Mouse (Mus musculus): ENCODE data around the gene Ermap. TPM values are rescaled to one million over a fixed set of nuclear protein-coding genes. Genes with fewer than 3 reads are reported as not detected.
A peak's percentile ranks its signal among the peaks of the same experiment; 100 is the strongest.

Ermap gene
- polyA plus RNA-seq, 1 experiment from 2014 or later, result 1.4 TPM

- Histone ChIP-seq H3K36me3 (ENCODE audit: insufficient read depth, low read length) (no peaks in the 10 kb centered on the region), H3K9me3 (ENCODE audit: low read length) (no peaks in the 10 kb centered on the region), H3K4me2 (replicated peaks; ENCODE audit: low read depth, low read length) (no peak overlapping the region), H3K4me1 (ENCODE audit: insufficient read depth, low read length) (no peaks in the 10 kb centered on the region), H3K27ac (ENCODE audit: low read length) (no peak overlapping the region), H3K9ac (replicated peaks; ENCODE audit: low read length) (no peak overlapping the region), H3K27me3 (ENCODE audit: insufficient read depth, low read length) (no peaks in the 10 kb centered on the region), H3K4me3 (ENCODE audit: low read length) (no peak overlapping the region)
- no peak for ATAC-seq (ENCODE audit: low FRiP score, low TSS enrichment)
- WGBS, result 86% methylated on average over 7 of the region's 7 CpGs
These were observed 43.0 kb downstream of the Ermap start for GRCm38 (mm10) chr4:119146816-119147215.

GRCm38 (mm10) chr4:119142230-119142871, 47.5 kb downstream of the Ermap start:
- no peak overlapping the region for H3K9ac ChIP-seq (replicated peaks; ENCODE audit: low read length)
- H3K4me3 ChIP-seq (ENCODE audit: low read length), result peak overlapping the region; percentile 18
- no peaks in the 10 kb centered on the region for H3K27me3 ChIP-seq (ENCODE audit: insufficient read depth, low read length)
- peak; percentile 58; the same call in 1 of the 2 replicates for ATAC-seq (ENCODE audit: low FRiP score, low TSS enrichment)
- no peak overlapping the region for H3K27ac ChIP-seq (ENCODE audit: low read length)
- H3K4me2 ChIP-seq (replicated peaks; ENCODE audit: low read depth, low read length), result peak overlapping the region; percentile 43
- 20% methylated on average over 24 of the region's 24 CpGs for WGBS
- peaks cover 2% of the 10 kb centered on the region; the same call in 1 of the 2 replicates for H3K36me3 ChIP-seq (ENCODE audit: insufficient read depth, low read length)
- peaks cover 9% of the 10 kb centered on the region; the same call in 1 of the 2 replicates for H3K4me1 ChIP-seq (ENCODE audit: insufficient read depth, low read length)
- H3K9me3 ChIP-seq (ENCODE audit: low read length), result no peaks in the 10 kb centered on the region

- H3K4me3 ChIP-seq (ENCODE audit: low read length), result no peak overlapping the region
- no peak overlapping the region for H3K27ac ChIP-seq (ENCODE audit: low read length)
- H3K27me3 ChIP-seq (ENCODE audit: insufficient read depth, low read length), result no peaks in the 10 kb centered on the region
- peaks cover 14% of the 10 kb centered on the region for H3K36me3 ChIP-seq (ENCODE audit: insufficient read depth, low read length)
- WGBS, result 62% methylated on average over 10 of the region's 10 CpGs
- no peak overlapping the region for H3K4me2 ChIP-seq (replicated peaks; ENCODE audit: low read depth, low read length)
- H3K9ac ChIP-seq (replicated peaks; ENCODE audit: low read length), result no peak overlapping the region
- ATAC-seq (ENCODE audit: low FRiP score, low TSS enrichment), result no peak
- no peaks in the 10 kb centered on the region for H3K9me3 ChIP-seq (ENCODE audit: low read length)
- peaks cover 9% of the 10 kb centered on the region; the same call in 1 of the 2 replicates for H3K4me1 ChIP-seq (ENCODE audit: insufficient read depth, low read length)
These were observed 48.6 kb downstream of the Ermap start for GRCm38 (mm10) chr4:119141191-119141590.

GRCm38 (mm10) chr4:119140126-119140525, 49.7 kb downstream of the Ermap start:
- ATAC-seq (ENCODE audit: low FRiP score, low TSS enrichment), result no peak
- Histone ChIP-seq H3K4me3 (ENCODE audit: low read length) (no peak overlapping the region), H3K36me3 (ENCODE audit: insufficient read depth, low read length) (peaks cover 24% of the 10 kb centered on the region), H3K4me1 (ENCODE audit: insufficient read depth, low read length) (peaks cover 9% of the 10 kb centered on the region; the same call in 1 of the 2 replicates), H3K9ac (replicated peaks; ENCODE audit: low read length) (no peak overlapping the region), H3K27me3 (ENCODE audit: insufficient read depth, low read length) (no peaks in the 10 kb centered on the region), H3K27ac (ENCODE audit: low read length) (no peak overlapping the region), H3K4me2 (replicated peaks; ENCODE audit: low read depth, low read length) (no peak overlapping the region), H3K9me3 (ENCODE audit: low read length) (no peaks in the 10 kb centered on the region)
- 55% methylated on average over 3 of the region's 3 CpGs for WGBS

- Histone ChIP-seq H3K27ac (ENCODE audit: low read length) (no peak overlapping the region), H3K27me3 (ENCODE audit: insufficient read depth, low read length) (no peaks in the 10 kb centered on the region), H3K4me1 (ENCODE audit: insufficient read depth, low read length) (peaks cover 9% of the 10 kb centered on the region; the same call in 1 of the 2 replicates), H3K9me3 (ENCODE audit: low read length) (no peaks in the 10 kb centered on the region), H3K9ac (replicated peaks; ENCODE audit: low read length) (no peak overlapping the region), H3K4me2 (replicated peaks; ENCODE audit: low read depth, low read length) (peak overlapping the region; percentile 50), H3K36me3 (ENCODE audit: insufficient read depth, low read length) (peaks cover 37% of the 10 kb centered on the region), H3K4me3 (ENCODE audit: low read length) (no peak overlapping the region)
- WGBS, result 64% methylated on average over 8 of the region's 8 CpGs
- ATAC-seq (ENCODE audit: low FRiP score, low TSS enrichment), result no peak
These were observed 51.0 kb downstream of the Ermap start for GRCm38 (mm10) chr4:119138776-119139175.

- peak overlapping the region; percentile 24; the same call in 1 of the 2 replicates for H3K4me3 ChIP-seq (ENCODE audit: low read length)
- peak overlapping the region; percentile 61 for H3K9ac ChIP-seq (replicated peaks; ENCODE audit: low read length)
- H3K36me3 ChIP-seq (ENCODE audit: insufficient read depth, low read length), result peaks cover 43% of the 10 kb centered on the region
- H3K27ac ChIP-seq (ENCODE audit: low read length), result peak overlapping the region; percentile 69
- ATAC-seq (ENCODE audit: low FRiP score, low TSS enrichment), result peak; percentile 91
- WGBS, result 11% methylated on average over 18 of the region's 18 CpGs
- H3K4me1 ChIP-seq (ENCODE audit: insufficient read depth, low read length), result peaks cover 9% of the 10 kb centered on the region; the same call in 1 of the 2 replicates
- H3K4me2 ChIP-seq (replicated peaks; ENCODE audit: low read depth, low read length), result peak overlapping the region; percentile 50
- H3K9me3 ChIP-seq (ENCODE audit: low read length), result no peaks in the 10 kb centered on the region
- no peaks in the 10 kb centered on the region for H3K27me3 ChIP-seq (ENCODE audit: insufficient read depth, low read length)
These were observed 51.6 kb downstream of the Ermap start for GRCm38 (mm10) chr4:119138171-119138570.

GRCm38 (mm10) chr4:119137313-119137712, 52.5 kb downstream of the Ermap start:
- ATAC-seq (ENCODE audit: low FRiP score, low TSS enrichment), result no peak
- peaks cover 9% of the 10 kb centered on the region; the same call in 1 of the 2 replicates for H3K4me1 ChIP-seq (ENCODE audit: insufficient read depth, low read length)
- no peak overlapping the region for H3K4me3 ChIP-seq (ENCODE audit: low read length)
- H3K4me2 ChIP-seq (replicated peaks; ENCODE audit: low read depth, low read length), result no peak overlapping the region
- H3K36me3 ChIP-seq (ENCODE audit: insufficient read depth, low read length), result peaks cover 52% of the 10 kb centered on the region
- 81% methylated on average over 8 of the region's 8 CpGs for WGBS
- no peaks in the 10 kb centered on the region for H3K27me3 ChIP-seq (ENCODE audit: insufficient read depth, low read length)
- H3K27ac ChIP-seq (ENCODE audit: low read length), result no peak overlapping the region
- H3K9ac ChIP-seq (replicated peaks; ENCODE audit: low read length), result no peak overlapping the region
- no peaks in the 10 kb centered on the region for H3K9me3 ChIP-seq (ENCODE audit: low read length)

- peaks cover 9% of the 10 kb centered on the region; the same call in 1 of the 2 replicates for H3K4me1 ChIP-seq (ENCODE audit: insufficient read depth, low read length)
- H3K36me3 ChIP-seq (ENCODE audit: insufficient read depth, low read length), result peaks cover 60% of the 10 kb centered on the region
- no peak overlapping the region for H3K27ac ChIP-seq (ENCODE audit: low read length)
- 89% methylated on average over 13 of the region's 13 CpGs for WGBS
- H3K4me3 ChIP-seq (ENCODE audit: low read length), result no peak overlapping the region
- no peak overlapping the region for H3K9ac ChIP-seq (replicated peaks; ENCODE audit: low read length)
- no peak overlapping the region for H3K4me2 ChIP-seq (replicated peaks; ENCODE audit: low read depth, low read length)
- no peaks in the 10 kb centered on the region for H3K27me3 ChIP-seq (ENCODE audit: insufficient read depth, low read length)
- no peak for ATAC-seq (ENCODE audit: low FRiP score, low TSS enrichment)
- H3K9me3 ChIP-seq (ENCODE audit: low read length), result no peaks in the 10 kb centered on the region
These were observed 56.0 kb downstream of the Ermap start for GRCm38 (mm10) chr4:119133860-119134259.

GRCm38 (mm10) chr4:119133306-119133705, 56.5 kb downstream of the Ermap start:
- Histone ChIP-seq H3K4me2 (replicated peaks; ENCODE audit: low read depth, low read length) (no peak overlapping the region), H3K36me3 (ENCODE audit: insufficient read depth, low read length) (peaks cover 63% of the 10 kb centered on the region), H3K4me3 (ENCODE audit: low read length) (no peak overlapping the region), H3K4me1 (ENCODE audit: insufficient read depth, low read length) (peaks cover 5% of the 10 kb centered on the region; the same call in 1 of the 2 replicates), H3K27ac (ENCODE audit: low read length) (no peak overlapping the region), H3K9me3 (ENCODE audit: low read length) (no peaks in the 10 kb centered on the region), H3K9ac (replicated peaks; ENCODE audit: low read length) (no peak overlapping the region), H3K27me3 (ENCODE audit: insufficient read depth, low read length) (no peaks in the 10 kb centered on the region)
- ATAC-seq (ENCODE audit: low FRiP score, low TSS enrichment), result no peak
- 85% methylated on average over 13 of the region's 13 CpGs for WGBS

GRCm38 (mm10) chr4:119131189-119131910, 58.5 kb downstream of the Ermap start:
- WGBS, result 79% methylated on average over 8 of the region's 8 CpGs
- no peaks in the 10 kb centered on the region for H3K4me1 ChIP-seq (ENCODE audit: insufficient read depth, low read length)
- no peak overlapping the region for H3K27ac ChIP-seq (ENCODE audit: low read length)
- peaks cover 51% of the 10 kb centered on the region for H3K36me3 ChIP-seq (ENCODE audit: insufficient read depth, low read length)
- H3K9ac ChIP-seq (replicated peaks; ENCODE audit: low read length), result no peak overlapping the region
- no peak overlapping the region for H3K4me2 ChIP-seq (replicated peaks; ENCODE audit: low read depth, low read length)
- no peaks in the 10 kb centered on the region for H3K27me3 ChIP-seq (ENCODE audit: insufficient read depth, low read length)
- no peaks in the 10 kb centered on the region for H3K9me3 ChIP-seq (ENCODE audit: low read length)
- ATAC-seq (ENCODE audit: low FRiP score, low TSS enrichment), result peak; percentile 36; the same call in 1 of the 2 replicates
- no peak overlapping the region for H3K4me3 ChIP-seq (ENCODE audit: low read length)

Data from kidney, embryonic 16.5 days (tissue).